Mouse (Mus musculus): ENCODE data around the gene Polr2a. TPM values are rescaled to one million over a fixed set of nuclear protein-coding genes. Genes with fewer than 3 reads are reported as not detected.

Polr2a gene
- polyA plus RNA-seq, 1 experiment from 2014 or later = 16.4 TPM

- peak within 1 kb of the TSS; percentile 98 for H3K27ac ChIP-seq (ENCODE audit: low read length)
- H3K4me1 ChIP-seq (replicated peaks; ENCODE audit: control insufficient read depth, insufficient read depth, low read length) = peaks cover 50% of the 10 kb centered on the region
- H3K9me3 ChIP-seq (ENCODE audit: control insufficient read depth, low read length) = no peaks in the 10 kb centered on the region
- WGBS = 1% methylated on average over 33 of the region's 33 CpGs
- H3K27me3 ChIP-seq (replicated peaks; ENCODE audit: control insufficient read depth, insufficient read depth, low read length) = peaks cover 19% of the 10 kb centered on the region
- no peaks in the 10 kb centered on the region for H3K36me3 ChIP-seq (ENCODE audit: control insufficient read depth, insufficient read depth)
- peak within 1 kb of the TSS; percentile 83 for H3K4me2 ChIP-seq (ENCODE audit: low read length)
- H3K9ac ChIP-seq (replicated peaks; ENCODE audit: low read depth, low read length) = peak within 1 kb of the TSS; percentile 79
- ATAC-seq = no peak
- H3K4me3 ChIP-seq (replicated peaks; ENCODE audit: low read length) = peak within 1 kb of the TSS; percentile 76
These were observed 43.0 kb upstream of the Polr2a start, which contains the start of gene Fgf11 for GRCm38 (mm10) chr11:69801379-69801977. TSS of gene Fgf11 (minus strand) at chr11:69801857.

GRCm38 (mm10) chr11:69800392-69801197 lies 42.2 kb upstream of the Polr2a start:
- H3K4me2 ChIP-seq (ENCODE audit: low read length) = peak overlapping the region; percentile 83
- WGBS = under 1% methylated on average over 36 of the region's 36 CpGs
- H3K9ac ChIP-seq (replicated peaks; ENCODE audit: low read depth, low read length) = peak overlapping the region; percentile 79
- H3K27me3 ChIP-seq (replicated peaks; ENCODE audit: control insufficient read depth, insufficient read depth, low read length) = peaks cover 16% of the 10 kb centered on the region
- H3K27ac ChIP-seq (ENCODE audit: low read length) = peak overlapping the region; percentile 98
- H3K36me3 ChIP-seq (ENCODE audit: control insufficient read depth, insufficient read depth) = no peaks in the 10 kb centered on the region
- peak; percentile 79 for ATAC-seq
- no peaks in the 10 kb centered on the region for H3K9me3 ChIP-seq (ENCODE audit: control insufficient read depth, low read length)
- H3K4me3 ChIP-seq (replicated peaks; ENCODE audit: low read length) = peak overlapping the region; percentile 76
- H3K4me1 ChIP-seq (replicated peaks; ENCODE audit: control insufficient read depth, insufficient read depth, low read length) = peaks cover 54% of the 10 kb centered on the region

- H3K27me3 ChIP-seq (replicated peaks; ENCODE audit: control insufficient read depth, insufficient read depth, low read length) = peaks cover 12% of the 10 kb centered on the region
- ATAC-seq = peak; percentile 35; the same call in 1 of the 2 replicates
- H3K9me3 ChIP-seq (ENCODE audit: control insufficient read depth, low read length) = no peaks in the 10 kb centered on the region
- no peaks in the 10 kb centered on the region for H3K36me3 ChIP-seq (ENCODE audit: control insufficient read depth, insufficient read depth)
- WGBS = 1% methylated on average over 11 of the region's 11 CpGs
- peaks cover 56% of the 10 kb centered on the region for H3K4me1 ChIP-seq (replicated peaks; ENCODE audit: control insufficient read depth, insufficient read depth, low read length)
- peak overlapping the region; percentile 76 for H3K4me3 ChIP-seq (replicated peaks; ENCODE audit: low read length)
- H3K27ac ChIP-seq (ENCODE audit: low read length) = peak overlapping the region; percentile 98
- H3K4me2 ChIP-seq (ENCODE audit: low read length) = peak overlapping the region; percentile 83
- H3K9ac ChIP-seq (replicated peaks; ENCODE audit: low read depth, low read length) = peak overlapping the region; percentile 79
These were observed 41.6 kb upstream of the Polr2a start for GRCm38 (mm10) chr11:69800138-69800391.

- Histone ChIP-seq H3K9me3 (ENCODE audit: control insufficient read depth, low read length) (no peaks in the 10 kb centered on the region), H3K27ac (ENCODE audit: low read length) (peak overlapping the region; percentile 98), H3K36me3 (ENCODE audit: control insufficient read depth, insufficient read depth) (no peaks in the 10 kb centered on the region), H3K27me3 (replicated peaks; ENCODE audit: control insufficient read depth, insufficient read depth, low read length) (peaks cover 8% of the 10 kb centered on the region; the same call in 1 of the 2 replicates), H3K4me3 (replicated peaks; ENCODE audit: low read length) (peak overlapping the region; percentile 76), H3K4me2 (ENCODE audit: low read length) (peak overlapping the region; percentile 83), H3K4me1 (replicated peaks; ENCODE audit: control insufficient read depth, insufficient read depth, low read length) (peaks cover 55% of the 10 kb centered on the region), H3K9ac (replicated peaks; ENCODE audit: low read depth, low read length) (peak overlapping the region; percentile 79)
- WGBS = 15% methylated on average over 11 of the region's 12 CpGs
- ATAC-seq = no peak
These were observed 41.1 kb upstream of the Polr2a start for GRCm38 (mm10) chr11:69799394-69800137.

- Histone ChIP-seq H3K27ac (ENCODE audit: low read length) (no peak overlapping the region), H3K9ac (replicated peaks; ENCODE audit: low read depth, low read length) (no peak overlapping the region), H3K4me1 (replicated peaks; ENCODE audit: control insufficient read depth, insufficient read depth, low read length) (peaks cover 38% of the 10 kb centered on the region), H3K36me3 (ENCODE audit: control insufficient read depth, insufficient read depth) (no peaks in the 10 kb centered on the region), H3K27me3 (replicated peaks; ENCODE audit: control insufficient read depth, insufficient read depth, low read length) (peaks cover 2% of the 10 kb centered on the region; the same call in 1 of the 2 replicates), H3K4me3 (replicated peaks; ENCODE audit: low read length) (no peak overlapping the region), H3K9me3 (ENCODE audit: control insufficient read depth, low read length) (no peaks in the 10 kb centered on the region), H3K4me2 (ENCODE audit: low read length) (no peak overlapping the region)
- WGBS = 77% methylated on average over 7 of the region's 7 CpGs
- no peak for ATAC-seq
These were observed 39.5 kb upstream of the Polr2a start for GRCm38 (mm10) chr11:69797924-69798323.

GRCm38 (mm10) chr11:69795983-69796435 lies 37.6 kb upstream of the Polr2a start:
- Histone ChIP-seq H3K9me3 (ENCODE audit: control insufficient read depth, low read length) (no peaks in the 10 kb centered on the region), H3K4me1 (replicated peaks; ENCODE audit: control insufficient read depth, insufficient read depth, low read length) (peaks cover 21% of the 10 kb centered on the region), H3K9ac (replicated peaks; ENCODE audit: low read depth, low read length) (no peak overlapping the region), H3K27me3 (replicated peaks; ENCODE audit: control insufficient read depth, insufficient read depth, low read length) (peaks cover 4% of the 10 kb centered on the region; the same call in 1 of the 2 replicates), H3K4me3 (replicated peaks; ENCODE audit: low read length) (peak overlapping the region; percentile 53), H3K27ac (ENCODE audit: low read length) (no peak overlapping the region), H3K36me3 (ENCODE audit: control insufficient read depth, insufficient read depth) (no peaks in the 10 kb centered on the region), H3K4me2 (ENCODE audit: low read length) (peak overlapping the region; percentile 87)
- WGBS = 4% methylated on average over 13 of the region's 13 CpGs
- ATAC-seq = no peak

GRCm38 (mm10) chr11:69795168-69795982 lies 36.9 kb upstream of the Polr2a start, which contains the start of gene Chrnb1:
TSS of gene Chrnb1 (minus strand) at chr11:69795943.
- H3K27ac ChIP-seq (ENCODE audit: low read length) = no peak within 1 kb of the TSS
- H3K27me3 ChIP-seq (replicated peaks; ENCODE audit: control insufficient read depth, insufficient read depth, low read length) = peaks cover 4% of the 10 kb centered on the region; the same call in 1 of the 2 replicates
- 2% methylated on average over 49 of the region's 52 CpGs for WGBS
- H3K36me3 ChIP-seq (ENCODE audit: control insufficient read depth, insufficient read depth) = no peaks in the 10 kb centered on the region
- peak within 1 kb of the TSS; percentile 53 for H3K4me3 ChIP-seq (replicated peaks; ENCODE audit: low read length)
- no peaks in the 10 kb centered on the region for H3K9me3 ChIP-seq (ENCODE audit: control insufficient read depth, low read length)
- ATAC-seq = peak; percentile 95
- peak within 1 kb of the TSS; percentile 48 for H3K9ac ChIP-seq (replicated peaks; ENCODE audit: low read depth, low read length)
- peaks cover 21% of the 10 kb centered on the region for H3K4me1 ChIP-seq (replicated peaks; ENCODE audit: control insufficient read depth, insufficient read depth, low read length)
- H3K4me2 ChIP-seq (ENCODE audit: low read length) = peak within 1 kb of the TSS; percentile 87

GRCm38 (mm10) chr11:69793429-69793828 lies 35.0 kb upstream of the Polr2a start:
- no peak for ATAC-seq
- Histone ChIP-seq H3K36me3 (ENCODE audit: control insufficient read depth, insufficient read depth) (no peaks in the 10 kb centered on the region), H3K4me1 (replicated peaks; ENCODE audit: control insufficient read depth, insufficient read depth, low read length) (peaks cover 11% of the 10 kb centered on the region), H3K27me3 (replicated peaks; ENCODE audit: control insufficient read depth, insufficient read depth, low read length) (peaks cover 4% of the 10 kb centered on the region; the same call in 1 of the 2 replicates), H3K27ac (ENCODE audit: low read length) (no peak overlapping the region), H3K9ac (replicated peaks; ENCODE audit: low read depth, low read length) (no peak overlapping the region), H3K4me2 (ENCODE audit: low read length) (no peak overlapping the region), H3K9me3 (ENCODE audit: control insufficient read depth, low read length) (no peaks in the 10 kb centered on the region), H3K4me3 (replicated peaks; ENCODE audit: low read length) (no peak overlapping the region)
- WGBS = 53% methylated on average over 5 of the region's 5 CpGs
